Mouse (Mus musculus) spleen, adult 2 months (tissue): ENCODE results near the gene Cpxm1. TPM values are rescaled to one million over a fixed set of nuclear protein-coding genes. Genes with fewer than 3 reads are reported as not detected.

Source experiments
- DNase-seq, 2 experiments: peaks; one replicate each; pipeline versions ENCODE4 v3.0.0 to v3.0.0-alpha.2; 2012 to 2021; ENCODE audit warnings: low spot score in 2 of 2, low read depth in 1 of 2
- H3K27ac ChIP-seq: fragments of 200-500 bp; 2 replicates; pipeline ENCODE4 v1.5.1; 2012; ENCODE audit warnings: low read length, inconsistent platforms; ENCODE audit not compliant: insufficient read depth
- H3K27me3 ChIP-seq: fragments of 200-500 bp; 2 replicates; pipeline ENCODE4 v1.6.1; 2012; ENCODE audit warnings: mild to moderate bottlenecking, moderate library complexity, low read length, inconsistent platforms; ENCODE audit not compliant: control insufficient read depth, insufficient read depth
- H3K36me3 ChIP-seq: fragments of 200-500 bp; 2 replicates; pipeline ENCODE4 v1.6.1; 2012; ENCODE audit warnings: mild to moderate bottlenecking, low read length, inconsistent platforms; ENCODE audit not compliant: control insufficient read depth, insufficient read depth
- H3K4me1 ChIP-seq: fragments of 200-500 bp; 2 replicates; pipeline ENCODE4 v1.6.1; 2011; ENCODE audit warnings: inconsistent platforms; ENCODE audit not compliant: control insufficient read depth, insufficient read depth, insufficient read length
- H3K4me3 ChIP-seq: fragments of 200-500 bp; 2 replicates; pipeline ENCODE4 v1.5.1; 2011; ENCODE audit warnings: mild to moderate bottlenecking, inconsistent platforms; ENCODE audit not compliant: insufficient read depth, insufficient read length; ENCODE audit errors: extremely low read depth
- CTCF ChIP-seq: fragments of 200-500 bp; IDR thresholded peaks from 2 replicates; pipeline ENCODE4 v1.5.1; 2011; ENCODE audit warnings: mild to moderate bottlenecking, inconsistent platforms; ENCODE audit not compliant: insufficient read depth, insufficient read length, insufficient replicate concordance; ENCODE audit errors: extremely low read depth
- POLR2A ChIP-seq: fragments of 200-500 bp; IDR thresholded peaks from 2 replicates; pipeline ENCODE4 v1.6.1; 2011; ENCODE audit warnings: low read depth, low read length, inconsistent platforms
- WGBS: fragments of 180-500 bp; shearing (Covaris S2); methylation state at CpG from one replicate; pipeline ENCODE4 v1.1.7; 2018; 5-methylcytosine and 5-hydroxymethylcytosine counted together
- polyA plus RNA-seq: library from polyadenylated mRNA; depleted of rRNA; stranded (reverse); fragments of >200 nt; gene quantifications from 2 replicates; pipeline ENCODE4 v1.2.3, GENCODE M21; 2012

Gene Cpxm1
- polyA plus RNA-seq, 1 experiment, result 15.6 TPM

DNA sequence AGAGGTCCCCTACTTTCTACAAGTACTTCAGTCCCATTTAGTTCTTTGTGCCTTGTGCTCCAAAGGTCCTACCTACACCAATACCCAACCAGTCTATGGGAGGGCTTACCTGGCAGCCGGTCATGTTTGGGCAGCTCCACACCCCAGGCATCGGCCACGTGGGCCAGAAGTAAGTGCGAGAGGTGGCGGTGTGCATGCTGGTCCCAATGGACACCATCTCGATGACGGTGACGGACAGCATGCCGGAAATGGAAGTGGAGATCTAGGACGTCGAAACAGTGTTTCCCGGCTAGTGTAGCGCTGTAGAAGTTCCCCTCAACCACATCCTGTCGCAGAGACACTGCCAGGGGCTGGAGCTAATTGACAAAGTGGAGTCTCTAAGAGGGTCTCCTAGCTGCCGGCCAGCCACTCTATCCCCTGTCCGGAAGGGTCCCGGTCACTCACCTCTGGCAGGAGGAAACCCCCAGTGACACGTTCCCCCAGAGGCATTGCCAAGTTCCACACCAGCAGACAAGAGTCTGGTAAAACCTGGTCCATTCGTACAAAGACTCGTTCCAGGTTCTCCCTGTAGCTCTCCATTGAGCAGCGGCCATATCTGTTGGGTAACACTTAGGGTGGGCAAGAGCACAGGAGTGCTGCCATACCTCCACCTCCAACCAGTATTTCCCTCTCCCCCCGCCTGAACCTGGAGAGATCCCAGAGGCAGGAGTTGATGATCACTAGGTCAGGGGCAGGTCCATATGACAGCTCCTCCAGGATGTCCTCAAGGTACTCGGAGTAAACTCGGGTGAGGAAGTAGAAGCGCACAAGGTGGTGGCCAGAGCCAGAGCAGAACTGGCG is 24.6 kb upstream of the Cpxm1 start:
- WGBS, result 94% methylated on average over 26 of the region's 26 CpGs
- no peak for DNase-seq
- Histone ChIP-seq H3K27me3 (no peaks in the 10 kb centered on the region), H3K27ac (no peak overlapping the region), H3K36me3 (peaks cover 2% of the 10 kb centered on the region; the same call in 1 of the 2 replicates), H3K4me3 (no peak overlapping the region), H3K4me1 (peaks cover 6% of the 10 kb centered on the region; the same call in 1 of the 2 replicates)
- TF ChIP-seq CTCF, result no peak
- no peak for TF ChIP-seq POLR2A

GRCm38 (mm10) chr2:130414094-130414856 is 16.9 kb upstream of the Cpxm1 start:
- Histone ChIP-seq H3K4me1 (no peaks in the 10 kb centered on the region), H3K27ac (no peak overlapping the region), H3K36me3 (peaks cover 2% of the 10 kb centered on the region; the same call in 1 of the 2 replicates), H3K27me3 (no peaks in the 10 kb centered on the region), H3K4me3 (no peak overlapping the region)
- no peak for DNase-seq
- 78% methylated on average over 6 of the region's 6 CpGs for WGBS
- TF ChIP-seq POLR2A (no peak), CTCF (no peak)

GRCm38 (mm10) chr2:130412775-130413174 is 15.4 kb upstream of the Cpxm1 start:
- WGBS, result 80% methylated on average over 3 of the region's 3 CpGs
- DNase-seq, result no peak
- Histone ChIP-seq H3K27ac (no peak overlapping the region), H3K36me3 (no peaks in the 10 kb centered on the region), H3K4me1 (no peaks in the 10 kb centered on the region), H3K4me3 (no peak overlapping the region), H3K27me3 (no peaks in the 10 kb centered on the region)
- TF ChIP-seq CTCF (no peak), POLR2A (no peak)

DNA sequence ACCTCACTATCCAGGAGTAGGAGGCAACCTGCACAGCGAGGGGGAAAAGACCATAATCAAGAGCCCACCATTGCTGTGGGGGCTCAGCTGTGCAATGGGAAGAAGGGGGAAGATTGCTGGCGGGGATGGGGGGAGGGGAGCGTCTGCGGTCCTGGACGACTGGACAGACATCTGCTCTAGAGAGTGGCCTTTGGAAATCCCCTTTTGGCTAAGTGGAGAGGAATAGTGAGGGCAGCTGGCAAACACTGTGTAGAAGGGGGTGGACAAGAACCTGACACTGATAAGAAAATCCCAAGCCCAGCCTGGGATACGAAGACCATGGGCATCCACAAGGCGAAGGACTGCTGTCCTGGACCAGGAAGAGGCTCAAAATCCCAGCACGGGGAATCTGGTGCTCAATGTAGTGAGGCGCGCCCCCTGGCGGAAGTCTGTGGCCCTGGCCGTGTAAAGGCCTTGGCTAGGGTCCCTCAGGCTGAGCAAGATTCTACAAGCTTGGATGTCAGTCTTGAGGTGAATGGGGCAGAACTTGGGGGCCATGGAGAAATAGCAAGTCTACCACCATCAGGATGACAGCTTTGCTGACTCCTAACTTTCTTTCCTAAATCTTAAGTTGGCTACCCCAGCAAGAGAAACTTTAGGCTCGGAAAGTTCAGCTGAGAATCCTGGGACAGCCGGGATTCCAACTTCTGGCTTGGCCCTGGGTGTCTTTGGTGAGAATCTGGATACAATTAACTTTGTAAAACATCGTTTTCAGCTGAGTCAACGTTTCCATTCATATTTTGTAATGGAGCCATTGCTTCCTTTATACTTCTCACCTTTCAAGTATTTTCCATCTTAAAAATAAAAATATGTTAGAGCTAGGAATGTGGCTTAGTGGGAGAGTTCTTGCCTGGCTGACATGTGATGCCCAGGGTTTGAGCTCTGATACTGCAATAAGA is 14.5 kb upstream of the Cpxm1 start:
- Histone ChIP-seq H3K27ac (no peak overlapping the region), H3K4me3 (no peak overlapping the region), H3K27me3 (no peaks in the 10 kb centered on the region), H3K36me3 (no peaks in the 10 kb centered on the region), H3K4me1 (no peaks in the 10 kb centered on the region)
- peak in 1 of 2 experiments; percentile 60 for DNase-seq
- 29% methylated on average over 16 of the region's 16 CpGs for WGBS
- peak; percentile 87 for TF ChIP-seq CTCF
- no peak for TF ChIP-seq POLR2A

DNA sequence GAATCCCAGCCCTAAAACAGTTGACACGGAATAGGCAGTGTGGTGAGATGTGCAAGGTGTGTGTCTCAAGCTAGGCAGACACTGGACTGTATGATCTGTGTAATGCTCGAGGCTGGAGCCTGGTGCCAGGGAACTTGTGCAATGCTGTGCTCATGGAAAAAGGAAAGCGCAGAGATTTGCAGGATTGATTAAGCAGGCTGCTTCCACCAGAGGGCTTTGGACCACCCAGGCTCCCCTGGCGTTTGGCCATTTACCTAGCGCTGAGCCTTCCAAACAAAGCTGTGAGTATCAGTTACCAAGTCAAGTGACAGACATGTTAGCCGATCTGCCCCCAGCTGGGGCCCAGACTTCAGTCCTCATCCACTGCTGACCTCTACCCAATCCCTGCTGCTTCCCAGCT is 10.8 kb upstream of the Cpxm1 start:
- WGBS, result 77% methylated on average over 6 of the region's 6 CpGs

DNA sequence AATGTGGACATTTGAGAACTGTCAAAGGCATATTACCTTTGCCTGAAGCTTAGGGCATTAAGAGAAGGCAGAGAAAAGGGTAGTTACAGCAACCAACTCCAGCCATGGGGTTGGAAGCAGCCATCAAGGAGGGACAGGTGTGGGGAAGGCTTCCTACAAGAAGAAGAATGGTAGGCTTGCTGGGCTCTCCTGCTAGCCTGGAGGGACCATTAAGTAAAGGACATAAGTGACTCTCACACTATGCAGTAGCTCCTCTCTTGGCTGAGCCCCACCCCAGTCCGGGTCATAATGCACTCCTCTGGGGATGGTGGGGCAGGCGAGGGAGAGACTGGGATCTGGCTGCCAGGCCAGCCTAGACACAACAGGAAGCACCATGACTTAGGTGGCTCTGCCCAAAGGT is 8.8 kb upstream of the Cpxm1 start, which contains the start of gene Tmem239:
Gene Tmem239, plus strand, starts transcription at position 301 of the 400 bp plus-strand sequence.
- Histone ChIP-seq H3K36me3 (no peaks in the 10 kb centered on the region), H3K4me3 (no peak within 1 kb of the TSS), H3K27ac (no peak within 1 kb of the TSS), H3K27me3 (no peaks in the 10 kb centered on the region), H3K4me1 (no peaks in the 10 kb centered on the region)
- WGBS, result 89% methylated on average over 2 of the region's 2 CpGs
- DNase-seq, result no peak
- TF ChIP-seq CTCF, result no peak
- TF ChIP-seq POLR2A, result no peak

More for the DNA sequence above, 10.8 kb upstream of the Cpxm1 start:
- no peaks in the 10 kb centered on the region for H3K36me3 ChIP-seq
- H3K4me3 ChIP-seq, result no peak overlapping the region
- no peaks in the 10 kb centered on the region for H3K27me3 ChIP-seq
- no peak for TF ChIP-seq CTCF
- TF ChIP-seq POLR2A, result no peak
- DNase-seq, result no peak
- H3K27ac ChIP-seq, result no peak overlapping the region
- H3K4me1 ChIP-seq, result no peaks in the 10 kb centered on the region
